In the genomic region with DNA sequence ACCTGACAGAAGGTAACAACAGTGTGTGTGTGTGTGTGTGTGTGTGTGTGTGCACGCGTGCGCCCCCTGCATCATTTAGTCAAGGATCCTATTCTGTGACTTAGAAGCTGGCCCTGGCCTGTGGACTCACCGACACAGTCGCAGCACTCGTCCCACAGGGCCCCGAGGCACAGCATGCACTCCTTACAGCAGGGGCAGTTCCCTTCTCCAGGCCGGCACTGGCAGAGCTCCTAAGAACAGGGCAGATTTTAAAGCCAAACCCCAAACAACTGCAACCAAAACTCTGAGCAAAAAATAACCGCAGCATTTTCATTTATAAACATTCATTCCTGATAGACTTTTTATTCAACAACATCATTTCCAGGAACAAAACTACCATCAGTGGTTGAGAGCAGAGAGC, we compare ENCODE assay signal across 33 mouse cellular contexts.
"Had no signal": no experiment of that assay in that cellular context is flagged by ENCODE, and none has a peak within 500 bp of the region (broad histone marks: within the 10 kb centered on the region; RNA-seq: fewer than 3 reads in every experiment).

No protein-coding gene starts in this region.

- H3K4me3 ChIP-seq: heart, embryonic 10.5 days; heart, embryonic 12.5 days; heart, embryonic 13.5 days; heart, embryonic 15.5 days; hindbrain, embryonic 10.5 days; hindbrain, embryonic 12.5 days; hindbrain, embryonic 13.5 days; hindbrain, embryonic 15.5 days; intestine, embryonic 15.5 days; kidney, embryonic 15.5 days; layer of hippocampus, adult 2 months had no signal

- H3K9ac ChIP-seq: heart, embryonic 12.5 days; heart, embryonic 13.5 days; heart, embryonic 15.5 days; hindbrain, embryonic 12.5 days; hindbrain, embryonic 13.5 days; hindbrain, embryonic 14.5 days; hindbrain, embryonic 15.5 days; intestine, embryonic 15.5 days; kidney, embryonic 15.5 days had no signal

- H3K27ac ChIP-seq: heart, embryonic 10.5 days; heart, embryonic 13.5 days; heart, embryonic 15.5 days; hindbrain, embryonic 10.5 days; hindbrain, embryonic 12.5 days; hindbrain, embryonic 13.5 days; hindbrain, embryonic 14.5 days; hindbrain, embryonic 15.5 days; hindbrain, postnatal 0 days; intestine, embryonic 15.5 days; kidney, embryonic 15.5 days; kidney, postnatal 0 days; layer of hippocampus, adult 2 months had no signal

- ATAC-seq: hindbrain, embryonic 16.5 days; hindbrain, postnatal 0 days; inflammation-experienced regulatory T-cells, adult 6 months; intestine, embryonic 15.5 days; intestine, embryonic 16.5 days; intestine, postnatal 0 days had no signal

- DNase-seq: heart, postnatal 10 days; heart, postnatal 14 days; heart, postnatal 36 days; kidney, adult 11 months; kidney, adult 18-20 months; kidney, adult 2 months; kidney, adult 8-10 months; kidney, adult 9 months; kidney, postnatal 10 days; kidney, postnatal 14 days; kidney, postnatal 36 days; kidney, postnatal 4 days; layer of hippocampus, adult 9-11 months; layer of hippocampus, postnatal 36 days had no signal

- H3K9me3 ChIP-seq: heart, embryonic 13.5 days; heart, embryonic 15.5 days; hindbrain, embryonic 12.5 days; hindbrain, embryonic 13.5 days; hindbrain, embryonic 15.5 days; intestine, embryonic 15.5 days; kidney, embryonic 15.5 days had no signal

- H3K4me2 ChIP-seq: heart, embryonic 11.5 days; heart, embryonic 12.5 days; heart, embryonic 13.5 days; heart, embryonic 15.5 days; hindbrain, embryonic 12.5 days; hindbrain, embryonic 13.5 days; hindbrain, embryonic 14.5 days; hindbrain, embryonic 15.5 days; intestine, embryonic 15.5 days; kidney, embryonic 15.5 days had no signal

- H3K27me3 ChIP-seq: heart, embryonic 12.5 days; heart, embryonic 13.5 days; heart, embryonic 15.5 days; hindbrain, embryonic 12.5 days; hindbrain, embryonic 13.5 days; hindbrain, embryonic 15.5 days; intestine, embryonic 15.5 days; kidney, embryonic 15.5 days had no signal
